Mouse (Mus musculus) heart, postnatal 0 days (tissue): ENCODE data around the gene Nkpd1. TPM values are rescaled to one million over a fixed set of nuclear protein-coding genes. Genes with fewer than 3 reads are reported as not detected.

ENCODE experiments used
- ATAC-seq: fragments of 200-750 bp; cut with Nextera tagmentation; 2 replicates; pipeline ENCODE4 v1.8.0; 2017; ENCODE audit warnings: low read depth, moderate number of reproducible peaks, moderate library complexity; ENCODE audit not compliant: insufficient read depth
- DNase-seq: peaks from one replicate; pipeline ENCODE4 v3.0.0-alpha.2; 2016; ENCODE audit warnings: low spot score
- H3K27ac ChIP-seq: fragments of 300-500 bp; sonication (generic); 2 replicates; pipeline ENCODE4 v1.5.1; 2014; ENCODE audit warnings: low read depth, mild to moderate bottlenecking
- H3K27me3 ChIP-seq: fragments of 300-500 bp; sonication (generic); 2 replicates; pipeline ENCODE4 v1.6.1; 2014; ENCODE audit warnings: low read length, mixed read lengths; ENCODE audit not compliant: control insufficient read depth, insufficient read depth
- H3K36me3 ChIP-seq: fragments of 300-500 bp; sonication (generic); replicated peaks from 2 replicates; pipeline ENCODE4 v1.6.1; 2014; ENCODE audit warnings: low read length, mixed read lengths; ENCODE audit not compliant: control insufficient read depth, insufficient read depth
- H3K4me1 ChIP-seq: fragments of 300-500 bp; sonication (generic); 2 replicates; pipeline ENCODE4 v1.6.1; 2014; ENCODE audit warnings: antibody characterized with exemption; ENCODE audit not compliant: control insufficient read depth, insufficient read depth
- H3K4me2 ChIP-seq: fragments of 300-500 bp; sonication (generic); 2 replicates; pipeline ENCODE4 v1.6.1; 2014; ENCODE audit warnings: low read depth, mild to moderate bottlenecking, low read length, moderate library complexity
- H3K4me3 ChIP-seq: fragments of 300-500 bp; sonication (generic); 2 replicates; pipeline ENCODE4 v1.5.1; 2014; ENCODE audit warnings: low read depth, low read length
- H3K9ac ChIP-seq: fragments of 300-500 bp; sonication (generic); replicated peaks from 2 replicates; pipeline ENCODE4 v1.6.1; 2014; ENCODE audit warnings: low read depth, low read length, mixed read lengths
- H3K9me3 ChIP-seq: fragments of 300-500 bp; sonication (generic); replicated peaks from 2 replicates; pipeline ENCODE4 v1.6.1; 2016; ENCODE audit warnings: low read length; ENCODE audit not compliant: control insufficient read depth
- CTCF ChIP-seq: IDR thresholded peaks from 2 replicates; pipeline ENCODE4 v1.5.1; 2016; ENCODE audit warnings: antibody characterized with exemption, control low read depth, low read depth
- EP300 ChIP-seq: IDR thresholded peaks from 2 replicates; pipeline ENCODE4 v1.6.1; 2016; ENCODE audit warnings: antibody characterized with exemption, low read depth
- WGBS: fragments of 180-500 bp; shearing (Covaris S2); extraction: QIAGEN DNeasy Blood & Tissue Kit; methylation state at CpG from one replicate; pipeline ENCODE4 v1.1.7; 2014; 5-methylcytosine and 5-hydroxymethylcytosine counted together
- polyA plus RNA-seq: library from polyadenylated mRNA; unstranded; fragments of >200 nt; fragmentation: Nextera tagmentation; extraction: Ambion mirVana; gene quantifications from 2 replicates; pipeline ENCODE4 v1.2.1, GENCODE M21; 2015
- total RNA-seq: library from RNA; depleted of rRNA; stranded (reverse); fragments of >200 nt; gene quantifications from 2 replicates; pipeline ENCODE4 v1.2.3, GENCODE M21; 2014; ENCODE audit warnings: low replicate concordance

Gene Nkpd1
- total and polyA plus RNA-seq, 2 experiments from 2014 or later, result not detected

GRCm38 (mm10) chr7:19563884-19564283 lies 46.2 kb downstream of the Nkpd1 start:
- peaks cover 24% of the 10 kb centered on the region for H3K36me3 ChIP-seq
- no peak overlapping the region for H3K27ac ChIP-seq
- H3K27me3 ChIP-seq, result no peaks in the 10 kb centered on the region
- ATAC-seq, result no peak
- H3K9ac ChIP-seq, result no peak overlapping the region
- 75% methylated on average over 3 of the region's 3 CpGs for WGBS
- no peak for TF ChIP-seq CTCF
- no peak for TF ChIP-seq EP300
- H3K4me2 ChIP-seq, result no peak overlapping the region
- H3K4me3 ChIP-seq, result no peak overlapping the region
- H3K9me3 ChIP-seq, result no peaks in the 10 kb centered on the region
- H3K4me1 ChIP-seq, result peaks cover 21% of the 10 kb centered on the region; the same call in 1 of the 2 replicates
- no peak for DNase-seq

- no peak for ATAC-seq
- Histone ChIP-seq H3K9me3 (no peaks in the 10 kb centered on the region), H3K27me3 (no peaks in the 10 kb centered on the region), H3K36me3 (peaks cover 28% of the 10 kb centered on the region), H3K27ac (no peak overlapping the region), H3K4me2 (no peak overlapping the region), H3K4me1 (peaks cover 15% of the 10 kb centered on the region; the same call in 1 of the 2 replicates), H3K9ac (no peak overlapping the region), H3K4me3 (no peak overlapping the region)
- TF ChIP-seq EP300, result no peak
- 0 out of 2 replicates have a peak, but pooled peaks have one; percentile 11 for TF ChIP-seq CTCF
- no peak for DNase-seq
- WGBS, result 89% methylated on average over 4 of the region's 4 CpGs
Measured at GRCm38 (mm10) chr7:19564455-19564854, 46.8 kb downstream of the Nkpd1 start.

- TF ChIP-seq EP300 (no peak), CTCF (no peak)
- Histone ChIP-seq H3K4me3 (no peak overlapping the region), H3K36me3 (peaks cover 29% of the 10 kb centered on the region), H3K4me1 (peaks cover 3% of the 10 kb centered on the region; the same call in 1 of the 2 replicates), H3K27me3 (no peaks in the 10 kb centered on the region), H3K27ac (no peak overlapping the region), H3K9ac (no peak overlapping the region), H3K9me3 (no peaks in the 10 kb centered on the region), H3K4me2 (no peak overlapping the region)
- ATAC-seq, result no peak
- WGBS, result 88% methylated on average over 2 of the region's 2 CpGs
- DNase-seq, result no peak
Measured at GRCm38 (mm10) chr7:19565803-19566202, 48.2 kb downstream of the Nkpd1 start.

GRCm38 (mm10) chr7:19567426-19567825 lies 49.8 kb downstream of the Nkpd1 start:
- Histone ChIP-seq H3K4me3 (no peak overlapping the region), H3K9ac (no peak overlapping the region), H3K27ac (no peak overlapping the region), H3K27me3 (no peaks in the 10 kb centered on the region), H3K4me1 (peaks cover 6% of the 10 kb centered on the region; the same call in 1 of the 2 replicates), H3K9me3 (no peaks in the 10 kb centered on the region), H3K4me2 (no peak overlapping the region), H3K36me3 (peaks cover 29% of the 10 kb centered on the region)
- DNase-seq (no peak), ATAC-seq (no peak)
- WGBS, result 89% methylated on average over 8 of the region's 8 CpGs
- TF ChIP-seq CTCF (no peak), EP300 (no peak)

- ATAC-seq (no peak), DNase-seq (no peak)
- TF ChIP-seq CTCF, result no peak
- no peak for TF ChIP-seq EP300
- H3K36me3 ChIP-seq, result peaks cover 24% of the 10 kb centered on the region
- H3K4me3 ChIP-seq, result no peak overlapping the region
- H3K9ac ChIP-seq, result no peak overlapping the region
- WGBS, result 91% methylated on average over 3 of the region's 3 CpGs
- no peak overlapping the region for H3K4me2 ChIP-seq
- H3K9me3 ChIP-seq, result no peaks in the 10 kb centered on the region
- peaks cover 7% of the 10 kb centered on the region; the same call in 1 of the 2 replicates for H3K4me1 ChIP-seq
- H3K27ac ChIP-seq, result no peak overlapping the region
- H3K27me3 ChIP-seq, result no peaks in the 10 kb centered on the region
Measured at GRCm38 (mm10) chr7:19569647-19570046, 52.0 kb downstream of the Nkpd1 start.
